Mouse (Mus musculus): ENCODE measurements around the gene Rap2b.
A peak's percentile ranks its signal among the peaks of the same experiment; 100 is the strongest.

DNA sequence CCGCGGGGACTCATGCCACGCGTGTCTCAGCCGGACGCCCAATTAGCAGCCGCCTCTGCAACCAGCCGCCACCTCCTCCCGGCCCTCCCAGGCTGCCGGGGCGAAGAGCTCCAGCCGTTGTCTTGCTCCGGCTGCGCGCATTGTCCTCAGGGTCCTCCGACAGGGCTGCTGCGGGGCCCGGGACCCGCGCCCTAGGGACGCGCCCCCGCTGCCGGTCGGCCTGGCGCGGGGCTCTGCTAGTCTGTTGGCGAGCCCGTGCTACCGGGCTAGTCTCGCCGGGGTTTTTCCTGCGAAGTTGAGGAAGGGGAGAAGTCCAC, 3.2 kb downstream of the Rap2b start:
- no peak for TF ChIP-seq CTCF (IDR thresholded peaks at IDR 0.05; ENCODE audit: low read depth, low read length)
- TF ChIP-seq POLR2A (IDR thresholded peaks at IDR 0.05; ENCODE audit: borderline replicate concordance, low read depth, low read length) = peak; percentile 64; the same call in 1 of the 2 replicates

Measured in bone marrow macrophage, adult 2 months (primary cell).